ENCODE assay signal across 7 mouse cellular contexts in the genomic region with DNA sequence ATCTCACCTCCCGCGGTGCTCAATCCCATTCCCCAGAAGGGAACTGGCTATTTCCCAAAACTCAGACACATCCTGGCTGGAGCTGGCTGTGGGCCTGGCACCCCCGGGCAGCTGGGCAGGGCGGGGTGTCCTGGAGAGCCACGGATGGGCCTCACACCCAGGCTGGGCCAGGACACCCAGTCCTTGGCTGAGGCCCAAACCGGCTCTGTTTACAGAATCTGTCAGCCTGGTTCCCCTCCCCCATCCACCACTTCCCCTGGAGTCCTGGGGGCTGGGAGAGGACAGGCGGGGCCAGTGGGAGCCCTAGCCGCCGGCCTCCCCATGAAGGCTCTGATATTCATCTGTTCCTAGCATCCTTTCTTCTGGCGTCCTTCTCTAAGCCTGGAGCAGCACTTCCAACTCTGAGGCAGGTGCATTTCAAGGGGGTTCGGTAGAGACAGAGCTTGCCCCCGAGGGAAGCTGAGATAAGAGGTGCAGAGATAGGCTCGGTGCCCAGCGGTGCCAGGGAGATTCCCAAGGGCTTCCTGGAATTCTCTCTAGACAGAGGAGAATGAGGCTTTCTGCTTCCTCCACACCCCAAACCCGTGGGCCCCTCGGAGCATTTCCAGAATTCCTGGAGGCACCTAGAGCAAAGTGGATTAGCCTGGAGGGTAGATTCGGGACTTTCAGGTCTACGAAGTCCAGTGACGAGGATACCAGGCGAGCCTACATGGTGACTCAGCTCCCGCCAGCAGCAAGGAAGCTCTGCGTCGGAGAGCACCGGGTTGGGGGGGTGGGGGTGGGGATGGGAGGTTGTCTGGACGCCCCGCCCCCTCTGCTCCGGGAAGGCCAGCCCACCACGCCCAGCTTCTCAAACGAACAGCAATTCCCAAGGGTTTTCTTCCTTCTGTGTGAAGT. TPM values are rescaled to one million over a fixed set of nuclear protein-coding genes. Genes with fewer than 3 reads are reported as not detected.
DNase-seq lines count a peak whose midpoint lies in the region; ATAC-seq lines count a peak whose summit lies in the region.

No protein-coding gene starts in this region.

- H3K4me3 ChIP-seq in embryonic facial prominence, embryonic 11.5 days (ENCODE audit: low read depth, low read length), result peak overlapping the region; percentile 15; the same call in 1 of the 2 replicates
- peak overlapping the region; percentile 20 for H3K4me3 ChIP-seq in limb, embryonic 13.5 days
- H3K4me3 ChIP-seq in midbrain, embryonic 15.5 days, result peak overlapping the region; percentile 19

- H3K27ac ChIP-seq in embryonic facial prominence, embryonic 11.5 days (replicated peaks; ENCODE audit: low read depth, low read length), result no peak overlapping the region
- H3K27ac ChIP-seq in limb, embryonic 13.5 days, result no peak overlapping the region
- H3K27ac ChIP-seq in midbrain, embryonic 15.5 days, result 0 out of 2 replicates have a peak overlapping the region, but pooled peaks have one; percentile 5

- 1% methylated on average over 29 of the region's 29 CpGs for WGBS in embryonic facial prominence, embryonic 11.5 days
- 1% methylated on average over 29 of the region's 29 CpGs for WGBS in limb, embryonic 13.5 days
- WGBS in midbrain, embryonic 15.5 days, result 3% methylated on average over 27 of the region's 29 CpGs

- H3K36me3 ChIP-seq in embryonic facial prominence, embryonic 11.5 days (replicated peaks; ENCODE audit: control insufficient read depth, insufficient read depth, low read depth, low read length), result no peaks in the 10 kb centered on the region
- H3K36me3 ChIP-seq in limb, embryonic 13.5 days, result no peaks in the 10 kb centered on the region
- no peaks in the 10 kb centered on the region for H3K36me3 ChIP-seq in midbrain, embryonic 15.5 days (replicated peaks)

- H3K9ac ChIP-seq in embryonic facial prominence, embryonic 11.5 days (replicated peaks; ENCODE audit: low read length), result peak overlapping the region; percentile 32
- H3K9ac ChIP-seq in limb, embryonic 13.5 days, result 0 out of 2 replicates have a peak overlapping the region, but pooled peaks have one; percentile 8
- no peak overlapping the region for H3K9ac ChIP-seq in midbrain, embryonic 15.5 days

- ATAC-seq in embryonic facial prominence, embryonic 11.5 days (replicated peaks; ENCODE audit: insufficient number of reproducible peaks, low FRiP score, low TSS enrichment, low read depth), result 0 out of 2 replicates have a peak, but pooled peaks have one; percentile 58
- peak; percentile 65 for ATAC-seq in limb, embryonic 13.5 days (ENCODE audit: low FRiP score, low read depth)
- peak; percentile 62 for ATAC-seq in midbrain, embryonic 15.5 days (replicated peaks)

- H3K27me3 ChIP-seq in embryonic facial prominence, embryonic 11.5 days (ENCODE audit: control insufficient read depth, insufficient read depth, low read length), result no peaks in the 10 kb centered on the region
- H3K27me3 ChIP-seq in limb, embryonic 13.5 days, result no peaks in the 10 kb centered on the region
- no peaks in the 10 kb centered on the region for H3K27me3 ChIP-seq in midbrain, embryonic 15.5 days (replicated peaks)

- peak; percentile 89 for DNase-seq in adrenal gland, postnatal 10 days
- DNase-seq in embryonic facial prominence, embryonic 11.5 days (ENCODE audit: low spot score), result peak; percentile 64
- peak; percentile 99 for DNase-seq in heart, adult 8-10 months (ENCODE audit: low spot score)
- DNase-seq in kidney, adult 9 months, result peak; percentile 97
- DNase-seq in spleen, postnatal 14 days (ENCODE audit: low spot score in 2 of 2), result peak; percentile 35 to 37

- peaks cover 5% of the 10 kb centered on the region for H3K4me1 ChIP-seq in embryonic facial prominence, embryonic 11.5 days (ENCODE audit: control insufficient read depth, insufficient read depth, low read length)
- peaks cover 13% of the 10 kb centered on the region for H3K4me1 ChIP-seq in limb, embryonic 13.5 days
- peaks cover 11% of the 10 kb centered on the region for H3K4me1 ChIP-seq in midbrain, embryonic 15.5 days

- peak overlapping the region; percentile 36 for H3K4me2 ChIP-seq in embryonic facial prominence, embryonic 11.5 days (ENCODE audit: low read depth, low read length)
- peak overlapping the region; percentile 60 for H3K4me2 ChIP-seq in limb, embryonic 13.5 days (replicated peaks)
- H3K4me2 ChIP-seq in midbrain, embryonic 15.5 days, result peak overlapping the region; percentile 48

- H3K9me3 ChIP-seq in embryonic facial prominence, embryonic 11.5 days (replicated peaks; ENCODE audit: control insufficient read depth, low read length), result no peaks in the 10 kb centered on the region
- no peaks in the 10 kb centered on the region for H3K9me3 ChIP-seq in limb, embryonic 13.5 days
- H3K9me3 ChIP-seq in midbrain, embryonic 15.5 days, result no peaks in the 10 kb centered on the region

RNA-seq across cellular contexts. Expression of a gene that starts 51.2 kb away (rescaled TPM):
- total RNA-seq in adrenal gland, postnatal 10 days (2021), result 10 to 100 TPM; 23.8 to 26.0 TPM
- 142 and 147 TPM in 2 replicates for polyA plus RNA-seq in embryonic facial prominence, embryonic 11.5 days (2014; fragmentation: Nextera tagmentation; extraction: Ambion mirVana)
- 10 to 100 TPM in 3 of 4 experiments, 1 to 10 TPM in 1; 9.1 to 11.6 (median 10.4) TPM for total RNA-seq in heart, adult 8-10 months (2022)
- polyA plus RNA-seq in limb, embryonic 13.5 days (2015; fragmentation: Nextera tagmentation; extraction: Ambion mirVana), result 101 and 109 TPM in 2 replicates
- polyA plus RNA-seq in midbrain, embryonic 15.5 days (2015; fragmentation: Nextera tagmentation; extraction: Ambion mirVana), result 120 and 121 TPM in 2 replicates

RNA-seq across cellular contexts. Expression of a gene that starts 58.8 kb away (rescaled TPM):
- 10 to 100 TPM; 10.7 to 11.4 TPM for total RNA-seq in adrenal gland, postnatal 10 days (2021)
- 0.26 and 0.52 TPM in 2 replicates for polyA plus RNA-seq in embryonic facial prominence, embryonic 11.5 days (2014; fragmentation: Nextera tagmentation; extraction: Ambion mirVana)
- 10 to 100 TPM in 3 of 4 experiments, 1 to 10 TPM in 1; 9.8 to 14.8 (median 11.8) TPM for total RNA-seq in heart, adult 8-10 months (2022)
- 1.7 and 2.2 TPM in 2 replicates for polyA plus RNA-seq in limb, embryonic 13.5 days (2015; fragmentation: Nextera tagmentation; extraction: Ambion mirVana)
- polyA plus RNA-seq in midbrain, embryonic 15.5 days (2015; fragmentation: Nextera tagmentation; extraction: Ambion mirVana), result 0.56 and 0.68 TPM in 2 replicates

Comparison
In these comparisons a context has a peak if more than half of its experiments do, and no peak if none do; other contexts are left out.
1. DNase-seq: peak in every context shown above with its lines; median percentile 99 in heart, adult 8-10 months; 97 in kidney, adult 9 months; 89 in adrenal gland, postnatal 10 days; 64 in embryonic facial prominence, embryonic 11.5 days; 36 in spleen, postnatal 14 days.